Mouse (Mus musculus): ENCODE measurements around the gene Glg1.

DNA sequence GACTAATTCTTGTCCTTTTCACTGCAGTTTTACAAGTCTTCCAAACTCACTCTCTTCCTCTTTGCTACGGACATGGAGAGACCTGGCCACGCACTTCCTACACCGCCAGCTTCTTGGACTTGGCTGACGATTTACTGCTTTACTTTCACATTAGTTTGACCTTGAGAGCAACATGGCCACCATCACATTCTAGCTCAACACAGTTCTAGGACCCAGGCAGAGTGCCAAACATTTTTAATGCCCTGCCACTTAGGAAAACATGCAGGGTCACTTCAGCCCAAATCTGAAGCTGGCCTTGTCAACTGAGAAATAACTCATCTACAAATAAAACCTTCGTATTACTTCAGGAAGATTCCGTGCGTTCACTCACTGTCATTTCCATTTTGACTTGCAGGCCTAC is 32.7 kb upstream of the Glg1 start:
- TF ChIP-seq CTCF (IDR thresholded peaks at IDR 0.05; ENCODE audit: extremely low read depth, insufficient read depth, low read length) (no peak), POLR2A (IDR thresholded peaks at IDR 0.05; ENCODE audit: extremely low read depth, insufficient read depth, low read length) (no peak)
